Mouse (Mus musculus) brown adipose tissue, adult 24 weeks (tissue): Measurements from ENCODE around the gene Shisa6. TPM values are rescaled to one million over a fixed set of nuclear protein-coding genes. Genes with fewer than 3 reads are reported as not detected.
A peak's percentile ranks its signal among the peaks of the same experiment; 100 is the strongest.

Source experiments
- H3K27ac ChIP-seq: fragments of 200-500 bp; replicated peaks from 2 replicates; pipeline ENCODE4 v1.5.1; 2012; ENCODE audit warnings: low read depth, mild to moderate bottlenecking, low read length
- H3K4me1 ChIP-seq: fragments of 200-500 bp; 2 replicates; pipeline ENCODE4 v1.6.1; 2012; ENCODE audit warnings: low read length, mixed read lengths; ENCODE audit not compliant: control insufficient read depth, insufficient read depth, insufficient read length
- H3K4me3 ChIP-seq: fragments of 200-500 bp; 2 replicates; pipeline ENCODE4 v1.5.1; 2012; ENCODE audit warnings: low read depth, mild to moderate bottlenecking, low read length, moderate library complexity; ENCODE audit not compliant: insufficient read depth
- polyA plus RNA-seq: library from polyadenylated mRNA; stranded (reverse); fragments of >200 nt; gene quantifications from 2 replicates; pipeline ENCODE4 v1.2.4, GENCODE M21; 2012; ENCODE audit not compliant: missing spikeins, insufficient read depth, insufficient read length

Shisa6 gene
- polyA plus RNA-seq, 1 experiment = not detected

GRCm38 (mm10) chr11:66232891-66233290, 292.9 kb downstream of the Shisa6 start:
- Histone ChIP-seq H3K27ac (no peak overlapping the region), H3K4me3 (no peak overlapping the region), H3K4me1 (no peaks in the 10 kb centered on the region)

GRCm38 (mm10) chr11:66222133-66222532, 303.6 kb downstream of the Shisa6 start:
- Histone ChIP-seq H3K4me3 (no peak overlapping the region), H3K4me1 (no peaks in the 10 kb centered on the region), H3K27ac (no peak overlapping the region)

GRCm38 (mm10) chr11:66218469-66218868, 307.3 kb downstream of the Shisa6 start:
- Histone ChIP-seq H3K27ac (no peak overlapping the region), H3K4me1 (no peaks in the 10 kb centered on the region), H3K4me3 (no peak overlapping the region)

GRCm38 (mm10) chr11:66188627-66189287, 337.0 kb downstream of the Shisa6 start:
- Histone ChIP-seq H3K4me1 (no peaks in the 10 kb centered on the region), H3K27ac (no peak overlapping the region), H3K4me3 (no peak overlapping the region)

GRCm38 (mm10) chr11:66188146-66188545, 337.6 kb downstream of the Shisa6 start:
- Histone ChIP-seq H3K27ac (no peak overlapping the region), H3K4me1 (no peaks in the 10 kb centered on the region), H3K4me3 (no peak overlapping the region)

GRCm38 (mm10) chr11:66177781-66178180, 348.0 kb downstream of the Shisa6 start:
- no peaks in the 10 kb centered on the region for H3K4me1 ChIP-seq
- H3K27ac ChIP-seq = no peak overlapping the region

GRCm38 (mm10) chr11:66167801-66168651, 357.7 kb downstream of the Shisa6 start, which contains the start of gene Dnah9:
TSS of gene Dnah9 (minus strand) at chr11:66168551.
- H3K4me3 ChIP-seq = peak within 1 kb of the TSS; percentile 21
- no peaks in the 10 kb centered on the region for H3K4me1 ChIP-seq
- no peak within 1 kb of the TSS for H3K27ac ChIP-seq

More at GRCm38 (mm10) chr11:66177781-66178180, 348.0 kb downstream of the Shisa6 start:
- no peak overlapping the region for H3K4me3 ChIP-seq

GRCm38 (mm10) chr11:66164022-66164421, 361.7 kb downstream of the Shisa6 start:
- Histone ChIP-seq H3K4me3 (no peak overlapping the region), H3K27ac (no peak overlapping the region), H3K4me1 (no peaks in the 10 kb centered on the region)
